Mouse (Mus musculus) adrenal gland, postnatal 4 days (tissue): ENCODE results near the gene Pdcd7. TPM values are rescaled to one million over a fixed set of nuclear protein-coding genes. Genes with fewer than 3 reads are reported as not detected.
"Not testable (repeated sequence)": the region's sequence is repeated elsewhere in the genome, so short reads cannot be mapped to it uniquely, and the experiment has no call there.

Source experiments
- DNase-seq, 2 experiments: peaks; one replicate each; pipeline ENCODE4 v3.0.0; 2021 to 2022; ENCODE audit warnings: low spot score in 2 of 2, mixed read lengths in 2 of 2
- long read RNA-seq, 2 experiments: library from polyadenylated mRNA; stranded (forward); transcript quantifications; one replicate each; pipeline ENCODE4 v2.0.0; 2021
- total RNA-seq, 2 experiments: library from RNA; stranded (reverse); gene quantifications; 2 replicates each; pipeline ENCODE4 v1.2.3; 2021

Pdcd7 gene
- 10 to 100 TPM; 22.2 to 23.8 TPM for total RNA-seq
- long read RNA-seq, experiment 1, transcript Pdcd7-201 (5 exons, 2,419 nt) = major isoform, 39 of 42 reads
- long read RNA-seq, experiment 1, partial matches to known transcripts = 2 of 42 reads
- long read RNA-seq, experiment 1, other reads (novel, unspliced or antisense) = 1 of 42 reads
- long read RNA-seq, experiment 2, transcript Pdcd7-201 (5 exons, 2,419 nt) = major isoform, 83 of 92 reads
- long read RNA-seq, experiment 2, partial matches to known transcripts = 5 of 92 reads
- long read RNA-seq, experiment 2, other reads (novel, unspliced or antisense) = 4 of 92 reads

DNA sequence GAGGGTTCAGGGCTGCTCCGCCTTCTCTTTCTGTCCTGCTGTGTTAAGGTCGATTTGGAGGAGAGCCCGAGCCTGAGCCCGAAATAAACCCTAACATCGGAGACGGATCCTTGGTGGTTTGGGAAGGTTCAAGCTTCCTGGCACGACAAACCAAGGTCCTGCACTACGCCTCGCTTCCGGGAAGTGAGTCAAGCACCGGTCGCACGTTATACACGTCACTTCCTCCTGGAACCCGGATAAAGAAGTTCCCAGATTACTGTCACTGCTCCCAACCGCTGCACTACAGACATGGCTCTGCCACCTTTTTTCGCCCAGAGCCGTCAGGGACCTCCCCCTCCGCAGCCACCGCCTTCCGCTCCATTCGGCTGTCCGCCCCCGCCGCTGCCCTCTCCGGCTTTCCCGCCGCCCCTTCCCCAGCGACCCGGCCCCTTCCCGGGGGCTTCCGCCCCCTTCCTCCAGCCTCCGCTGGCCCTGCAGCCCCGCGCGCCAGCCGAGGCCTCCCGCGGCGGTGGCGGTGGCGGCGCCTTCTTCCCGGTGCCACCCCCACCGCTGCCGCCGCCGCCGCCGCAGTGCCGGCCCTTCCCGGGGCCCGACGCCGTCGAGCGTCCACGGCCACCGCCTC lies at the start of gene Pdcd7:
Gene Pdcd7, plus strand, starts transcription at position 251 of the 622 bp plus-strand sequence.
- DNase-seq = peak; percentile 72 to 83

DNA sequence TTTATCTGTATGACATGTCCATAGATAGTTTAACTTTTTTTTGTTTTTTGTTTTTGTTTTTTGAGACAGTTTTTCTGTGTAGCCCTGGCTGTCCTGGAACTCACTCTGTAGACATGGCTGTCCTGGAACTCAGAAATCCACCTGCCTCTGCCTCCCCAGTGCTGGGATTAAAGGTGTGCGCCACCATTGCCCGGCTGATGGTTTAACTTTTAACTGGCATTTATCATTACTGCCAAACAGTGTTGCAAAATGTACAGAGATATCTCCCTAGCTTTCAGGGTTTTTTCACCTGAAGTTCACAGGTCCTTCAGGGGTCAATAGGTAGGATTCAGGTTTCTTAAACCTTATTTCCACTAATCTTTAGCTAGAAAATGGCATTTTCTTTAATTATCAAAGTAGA lies 48.8 kb upstream of the Pdcd7 start:
- no peak for DNase-seq

DNA sequence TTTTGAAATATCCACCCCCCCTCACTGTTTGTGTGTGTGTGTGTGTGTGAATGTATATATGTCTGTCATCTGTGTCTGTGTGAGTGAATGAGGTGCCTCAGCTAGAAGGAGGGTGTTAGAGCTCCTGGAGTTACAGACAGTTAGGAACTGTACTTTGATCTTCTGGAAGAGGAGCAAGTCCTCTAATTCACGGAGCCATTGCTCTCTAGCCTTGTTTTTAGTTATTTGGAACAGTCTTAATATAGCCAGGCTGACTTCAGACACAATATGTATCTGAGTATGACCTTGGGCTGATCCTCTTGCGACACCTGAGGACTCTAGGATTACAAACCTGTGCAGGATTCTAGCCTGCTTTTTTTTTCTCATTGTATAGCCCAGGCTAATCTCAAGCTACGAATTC lies 47.1 kb upstream of the Pdcd7 start:
- no peak for DNase-seq

DNA sequence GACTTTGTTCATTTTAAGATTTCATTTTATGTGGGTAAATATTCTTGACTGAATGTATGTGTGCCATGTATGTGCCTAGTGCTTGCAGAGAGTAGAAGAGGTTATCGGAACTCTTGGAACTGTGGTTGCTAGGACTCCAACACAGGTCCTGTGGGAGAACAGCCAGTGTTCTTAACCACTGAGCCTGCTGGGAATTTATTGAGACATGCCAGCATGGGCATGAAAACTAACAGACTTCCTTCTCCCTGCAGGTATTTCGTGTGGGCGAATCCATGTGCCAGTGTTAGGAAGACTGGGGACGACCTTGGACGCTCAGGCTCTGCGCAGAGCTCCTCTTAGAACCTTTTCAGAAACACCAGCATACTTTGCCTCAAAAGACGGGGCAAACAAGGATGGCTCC lies 46.3 kb upstream of the Pdcd7 start:
- no peak for DNase-seq

DNA sequence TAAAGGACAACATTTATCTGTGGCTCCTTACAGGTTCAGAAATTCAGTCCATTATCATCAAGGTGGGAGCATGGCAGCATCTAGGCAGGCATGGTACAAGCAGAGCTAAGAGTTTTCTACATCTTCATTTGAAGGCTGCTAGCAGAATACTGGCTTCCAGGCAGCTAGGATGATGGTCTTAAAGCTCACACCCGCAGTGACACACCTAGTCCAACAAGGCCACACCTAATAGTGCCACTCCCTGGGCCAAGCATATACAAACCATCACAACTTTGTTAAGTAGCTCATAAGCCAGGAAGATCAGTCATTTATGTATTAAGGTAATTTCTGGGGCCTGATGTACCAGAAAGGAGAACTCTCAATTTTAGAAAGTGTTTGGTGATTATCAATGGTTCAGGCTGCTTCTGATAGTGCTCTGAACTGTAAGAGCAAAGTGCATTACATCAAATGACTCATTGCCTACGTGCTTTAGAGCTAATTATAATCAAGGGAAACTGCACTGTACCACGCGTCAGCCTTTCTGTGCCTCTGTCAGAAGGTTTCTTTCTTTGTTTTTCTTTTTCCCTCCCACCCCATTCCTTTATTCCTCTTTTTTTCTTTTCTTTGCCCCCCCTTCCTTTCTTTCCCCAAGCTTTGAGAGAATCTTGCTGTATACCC lies 43.4 kb upstream of the Pdcd7 start:
- no peak for DNase-seq

DNA sequence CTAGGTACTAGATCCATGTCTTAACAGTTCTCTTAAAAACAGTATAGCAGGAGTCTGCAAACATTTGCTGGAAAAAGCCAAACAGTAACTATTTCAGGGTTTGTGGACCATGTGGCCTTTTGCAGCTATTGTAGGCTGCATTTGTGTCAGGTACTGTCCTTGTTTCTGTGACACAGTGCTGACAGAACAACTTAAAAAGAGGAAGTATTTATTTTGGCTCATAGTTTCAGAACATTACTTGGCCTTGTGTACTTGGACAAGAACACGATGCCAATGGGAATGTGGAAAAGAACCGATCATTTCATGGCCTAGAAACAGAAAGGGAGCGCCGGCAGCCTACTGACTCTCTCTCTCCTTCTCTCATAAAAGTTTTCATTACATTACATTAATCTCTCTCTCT lies 42.3 kb upstream of the Pdcd7 start:
- DNase-seq = no peak

DNA sequence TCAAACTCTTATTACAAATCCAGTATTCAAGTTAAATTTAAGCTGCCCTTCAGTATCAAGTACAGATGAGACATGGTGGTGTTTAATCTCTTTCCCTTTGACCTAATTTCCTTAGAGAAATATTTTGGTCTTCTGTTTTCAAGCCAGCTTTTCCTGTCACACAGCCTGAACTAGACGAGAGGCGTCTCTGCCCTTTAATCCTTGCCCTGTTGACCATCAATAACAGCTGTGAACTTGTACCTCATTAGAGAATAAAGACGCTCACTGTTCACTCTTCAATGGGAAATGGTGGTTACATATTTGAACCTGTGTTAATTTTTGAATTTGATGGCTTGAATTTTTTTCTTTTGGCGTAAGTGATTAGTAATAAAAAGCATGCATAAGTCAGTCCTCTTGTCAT lies 41.6 kb upstream of the Pdcd7 start:
- no peak for DNase-seq

DNA sequence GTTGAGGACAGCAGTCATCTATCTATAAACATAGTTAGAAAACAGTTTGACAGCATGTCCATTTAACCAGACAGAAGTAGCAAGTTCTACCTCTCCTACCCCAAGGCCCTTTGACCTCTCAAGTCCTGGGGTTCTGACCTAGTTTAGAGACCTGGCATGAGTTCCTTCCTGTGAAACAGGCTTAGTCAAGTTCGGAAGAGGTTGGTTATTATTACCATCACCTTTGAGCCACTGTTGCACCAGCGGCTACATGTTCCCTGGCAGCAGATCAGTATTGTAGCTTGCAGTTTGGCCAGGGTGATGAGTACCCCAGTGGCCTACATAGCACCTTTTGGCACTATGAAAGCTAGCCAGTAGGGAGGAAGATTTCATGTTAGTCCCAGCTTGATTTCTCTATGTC lies 39.2 kb upstream of the Pdcd7 start:
- DNase-seq = no peak

DNA sequence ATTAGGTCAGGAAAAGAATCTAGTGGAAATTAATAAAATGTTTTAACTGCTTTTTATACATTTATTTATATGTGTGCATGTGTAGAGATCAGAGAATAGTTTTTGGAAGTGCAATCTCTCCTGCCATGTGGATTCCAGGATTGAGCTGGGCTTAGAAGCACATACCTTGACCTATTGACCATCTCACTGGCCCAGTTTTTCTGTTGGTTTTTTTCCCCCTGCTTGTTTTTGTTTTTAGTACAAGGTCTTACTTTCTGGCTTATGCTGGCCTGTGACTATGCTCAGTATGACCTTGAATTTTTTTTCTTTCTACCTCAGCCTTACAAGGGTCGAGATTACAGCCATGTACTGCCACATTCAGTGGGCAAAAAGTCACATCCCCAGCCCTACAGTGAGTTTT lies 37.9 kb upstream of the Pdcd7 start:
- DNase-seq = no peak

DNA sequence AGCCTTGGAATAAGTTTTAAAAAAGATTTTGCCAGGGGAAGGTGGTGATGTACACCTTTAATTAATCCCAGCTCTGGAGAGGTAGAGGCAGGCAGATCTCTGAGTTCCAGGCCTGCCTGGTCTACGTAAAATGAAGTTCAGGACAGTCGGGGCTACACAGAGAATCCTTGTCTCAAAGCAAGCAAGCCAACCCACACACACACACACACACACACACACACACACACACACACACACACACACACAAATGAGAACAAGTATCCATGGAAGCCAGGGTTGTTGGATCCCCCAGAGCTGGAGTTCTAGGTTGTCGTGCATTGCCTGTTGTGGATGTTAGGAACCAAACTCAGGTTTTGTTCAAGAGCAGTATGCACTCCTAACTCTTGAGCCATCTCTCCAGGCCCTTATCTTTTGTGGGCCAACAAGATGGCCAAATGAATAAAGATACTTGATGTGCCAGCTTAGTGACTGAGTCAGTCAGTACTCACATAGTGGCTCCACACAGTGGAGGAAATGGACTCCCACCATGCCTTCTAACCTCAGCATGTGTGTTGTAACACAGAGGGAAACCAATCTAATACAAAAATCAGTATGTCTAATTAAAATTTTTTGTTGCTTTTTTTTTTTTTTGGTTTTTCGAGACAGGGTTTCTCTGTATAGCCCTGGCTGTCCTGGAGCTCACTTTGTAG lies 33.1 kb upstream of the Pdcd7 start:
- no peak for DNase-seq

DNA sequence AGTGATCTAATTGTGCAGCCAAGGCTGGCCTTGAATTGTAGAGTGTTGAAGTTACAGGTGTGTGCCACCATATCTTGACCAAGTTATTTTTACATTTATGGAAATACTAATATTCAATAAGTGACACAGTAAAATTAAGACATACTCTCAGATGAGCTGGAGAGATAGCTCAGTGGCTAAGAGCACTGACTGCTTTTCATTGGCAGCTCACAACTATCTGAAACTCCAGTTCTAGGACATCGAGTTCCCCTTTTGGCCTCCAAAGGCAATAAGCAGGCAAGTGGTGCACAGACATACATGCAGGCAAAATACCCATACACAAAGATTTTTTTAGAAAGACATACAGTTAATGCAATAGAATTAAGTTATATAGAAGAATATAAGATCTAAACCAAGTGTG lies 32.1 kb upstream of the Pdcd7 start:
- no peak for DNase-seq

DNA sequence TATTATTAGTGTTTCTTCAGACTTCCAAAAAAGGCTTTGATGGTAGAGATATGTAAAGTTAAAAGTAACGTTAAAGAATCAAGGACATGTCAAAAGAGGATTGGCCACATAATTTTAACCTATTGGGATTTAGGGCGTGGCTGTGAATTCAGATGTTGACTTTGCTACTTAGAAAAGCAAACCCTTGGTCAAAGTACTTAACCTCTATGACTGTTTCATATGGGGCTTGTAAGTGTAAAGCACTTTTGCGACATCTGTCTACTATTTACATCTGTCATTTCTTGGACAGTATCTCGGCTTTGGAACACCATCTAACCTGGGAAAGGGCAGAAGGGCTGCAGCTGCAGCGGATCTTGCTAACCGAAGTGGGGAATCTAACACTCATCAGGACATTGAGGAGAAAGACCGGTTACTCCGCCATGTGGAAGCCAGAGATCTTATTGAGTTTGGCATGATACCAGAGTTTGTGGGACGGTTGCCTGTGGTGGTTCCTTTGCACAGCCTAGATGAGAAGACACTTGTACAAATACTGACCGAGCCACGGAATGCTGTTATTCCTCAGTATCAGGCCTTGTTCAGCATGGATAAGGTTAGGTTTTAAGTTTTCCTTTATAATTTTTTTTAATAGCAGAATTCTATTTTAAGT lies 23.5 kb upstream of the Pdcd7 start:
- DNase-seq = no peak

DNA sequence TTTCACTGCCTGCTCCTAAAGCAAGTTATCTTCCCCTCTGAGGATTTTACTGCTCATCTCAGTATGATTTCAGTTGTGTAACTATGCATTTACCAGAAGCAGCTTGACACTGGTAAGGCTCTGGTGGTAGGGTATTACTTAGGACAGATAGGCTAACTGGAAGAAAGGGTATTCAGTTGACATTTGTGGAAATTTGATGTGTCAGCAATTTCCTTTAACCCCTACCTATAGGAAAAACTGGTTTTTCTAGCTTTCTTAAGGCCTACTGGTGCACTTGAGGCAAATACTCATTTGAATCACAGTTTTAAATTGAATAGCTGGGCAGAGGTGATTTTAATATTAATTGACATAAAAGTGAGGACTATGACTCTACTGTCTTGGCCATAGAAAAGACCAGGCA lies 19.9 kb upstream of the Pdcd7 start:
- no peak for DNase-seq

DNA sequence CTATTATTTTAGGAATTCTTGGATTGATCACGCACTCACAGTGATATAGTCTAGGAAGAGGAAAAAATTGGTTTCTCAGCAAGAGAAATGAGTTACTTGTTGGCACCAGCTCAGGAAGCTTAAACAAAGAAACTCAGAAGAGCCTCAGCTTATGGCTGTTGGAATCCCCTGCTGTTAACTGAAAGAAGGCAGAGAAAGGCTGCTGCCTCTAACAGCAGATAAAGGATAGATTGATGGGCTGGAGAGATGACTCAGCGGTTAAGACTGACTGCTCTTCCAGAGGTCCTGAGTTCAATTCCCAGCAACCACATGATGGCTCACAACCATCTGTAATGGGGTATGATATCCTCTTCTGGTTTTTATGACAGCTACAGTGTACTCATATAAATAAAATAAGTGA lies 18.5 kb upstream of the Pdcd7 start:
- no peak for DNase-seq

DNA sequence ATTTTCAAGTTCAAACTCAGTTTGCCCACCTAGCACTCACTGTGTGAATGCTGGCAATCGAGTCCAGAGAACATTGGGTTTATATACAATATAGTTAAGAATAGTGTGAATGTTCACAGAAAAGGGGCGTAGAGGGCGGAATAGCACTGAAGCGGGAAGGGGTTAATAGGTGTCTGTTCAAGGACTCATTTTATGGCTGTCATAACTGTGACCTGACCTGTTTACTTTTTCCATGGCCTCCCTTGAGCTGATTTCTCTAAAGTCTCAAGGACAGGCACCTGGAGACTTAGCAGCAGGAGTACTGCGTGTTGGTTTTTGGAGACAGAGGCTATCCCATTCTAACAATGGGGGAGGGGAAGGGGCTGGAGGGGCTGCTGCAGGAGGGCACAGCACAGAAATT lies 11.9 kb upstream of the Pdcd7 start:
- no peak for DNase-seq

DNA sequence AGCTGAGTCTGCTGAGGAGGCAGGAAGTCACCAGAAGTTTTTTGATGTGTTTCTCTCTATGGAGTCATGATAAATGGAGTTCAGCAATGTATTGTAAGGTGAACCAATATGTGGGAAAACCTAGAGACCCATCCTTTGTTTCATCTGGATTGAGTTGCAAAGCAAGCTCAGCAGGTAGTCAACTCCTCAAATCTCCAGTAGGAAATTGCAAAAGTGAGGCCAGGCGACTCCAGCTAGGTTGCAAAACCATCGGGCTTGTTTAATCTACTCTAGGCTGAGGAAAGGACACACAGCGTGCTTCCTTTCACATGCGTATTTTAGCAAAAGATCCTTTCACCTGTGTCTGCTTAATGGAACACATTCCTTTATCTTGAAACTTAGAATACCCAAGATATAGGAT lies 6.8 kb upstream of the Pdcd7 start:
- no peak for DNase-seq

DNA sequence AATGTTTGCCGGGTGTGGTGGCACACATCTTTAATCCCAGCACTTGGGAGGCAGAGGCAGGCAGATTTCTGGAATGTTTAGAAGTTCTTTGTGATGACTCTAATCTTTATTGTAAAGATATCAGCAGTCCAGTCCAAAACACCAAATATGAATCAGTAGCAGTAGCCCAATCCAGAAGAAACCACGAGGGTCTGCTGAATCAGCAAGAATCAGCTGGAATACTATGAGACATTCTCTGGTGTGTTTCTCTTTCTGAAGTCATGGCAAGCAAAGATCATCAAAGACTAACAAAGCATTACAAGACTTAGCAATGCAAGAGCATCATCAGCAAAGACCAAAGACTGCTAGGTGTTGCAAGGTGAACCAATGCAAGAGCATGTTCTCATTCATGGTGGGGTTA lies 5.5 kb upstream of the Pdcd7 start:
- no peak for DNase-seq

DNA sequence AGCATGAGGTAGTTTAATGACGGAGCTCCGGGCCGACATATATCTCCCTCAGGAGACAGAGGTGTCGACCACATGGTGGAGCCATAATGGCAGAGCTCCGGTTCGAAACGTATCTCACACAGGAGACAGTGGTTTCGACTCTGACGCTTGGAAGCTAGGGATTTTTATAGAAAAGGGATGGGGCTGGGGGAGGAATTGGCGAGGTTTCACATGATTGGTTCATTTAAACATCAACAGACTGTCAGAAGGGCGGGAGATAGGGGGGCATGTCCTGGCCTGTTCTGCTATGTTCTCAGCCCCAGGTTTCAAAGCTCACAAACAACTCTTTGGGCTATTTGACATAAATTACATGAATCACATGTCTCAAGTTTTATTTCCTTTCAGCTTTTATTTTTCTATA lies 465 bp upstream of the Pdcd7 start:
- DNase-seq = not testable (repeated sequence)

DNA sequence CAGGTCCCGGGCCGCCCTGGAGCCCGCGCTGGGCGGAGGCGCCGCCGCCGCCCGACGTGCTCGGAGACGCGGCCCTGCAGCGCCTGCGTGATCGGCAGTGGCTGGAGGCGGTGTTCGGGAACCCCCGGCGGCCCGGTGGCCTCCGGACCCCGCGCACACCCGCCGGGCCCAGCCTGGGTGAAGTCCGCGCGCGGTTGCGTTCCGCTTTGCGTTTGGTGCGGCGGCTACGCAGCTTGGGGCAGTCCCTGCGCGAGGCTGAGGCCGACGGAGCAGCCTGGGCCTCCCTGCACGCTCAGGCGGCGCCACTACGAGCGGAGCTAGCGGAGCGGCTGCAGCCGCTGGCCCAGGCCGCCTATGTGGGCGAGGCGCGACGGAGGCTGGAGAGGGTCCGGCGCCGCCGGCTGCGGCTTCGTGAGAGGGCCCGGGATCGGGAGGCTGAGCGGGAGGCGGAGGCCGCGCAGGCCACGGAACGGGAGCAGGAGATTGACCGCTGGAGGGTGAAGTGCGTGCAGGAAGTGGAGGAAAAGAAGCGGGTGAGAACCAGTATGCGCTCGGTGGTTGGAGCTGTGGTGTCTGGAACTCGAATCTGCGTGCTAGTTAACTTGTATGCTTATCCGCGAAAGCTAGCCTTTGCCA lies 690 bp downstream of the Pdcd7 start:
- peak; percentile 30 to 39 for DNase-seq

DNA sequence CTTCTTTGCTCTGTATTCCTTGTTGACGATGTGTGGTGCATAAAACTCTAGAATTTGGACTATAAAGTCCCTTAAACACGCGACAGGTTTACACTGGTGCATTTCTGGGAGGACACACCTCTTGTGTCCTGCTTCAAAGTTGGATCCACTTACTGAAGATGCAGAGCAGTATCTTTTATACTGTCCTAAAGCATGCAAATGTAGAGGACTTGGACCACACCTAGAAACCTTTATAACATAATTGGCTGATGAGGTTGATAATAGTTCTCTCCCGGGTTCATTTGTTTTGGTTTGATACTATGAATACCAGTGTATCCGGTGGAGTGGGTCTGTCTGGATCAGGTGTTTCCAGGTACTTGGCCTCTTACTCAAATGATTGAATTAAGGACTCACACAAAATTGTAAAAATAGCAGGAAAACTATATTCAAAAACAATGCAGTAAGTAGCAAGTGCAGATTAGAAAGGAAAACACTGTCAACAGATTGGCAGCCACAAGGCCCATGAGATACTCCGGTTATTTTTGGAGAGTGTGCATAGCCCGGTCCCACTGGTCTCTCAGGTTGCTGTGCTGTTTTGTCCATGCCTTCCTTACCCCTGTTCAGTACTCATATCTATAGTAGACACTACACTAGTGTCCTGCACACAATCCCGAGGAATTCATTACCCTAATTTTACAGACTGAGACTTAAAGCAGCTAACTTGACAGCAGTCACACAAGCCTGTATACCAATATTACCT lies 1.4 kb downstream of the Pdcd7 start:
- DNase-seq = no peak
